Mouse (Mus musculus): ENCODE measurements at regions not wholly inside any gene's neighbourhood (a gene's known extent, or its start where the extent isn't known, plus 50 kb on each side); places are given as distances from the start of the nearest gene placed in this dataset.

DNA sequence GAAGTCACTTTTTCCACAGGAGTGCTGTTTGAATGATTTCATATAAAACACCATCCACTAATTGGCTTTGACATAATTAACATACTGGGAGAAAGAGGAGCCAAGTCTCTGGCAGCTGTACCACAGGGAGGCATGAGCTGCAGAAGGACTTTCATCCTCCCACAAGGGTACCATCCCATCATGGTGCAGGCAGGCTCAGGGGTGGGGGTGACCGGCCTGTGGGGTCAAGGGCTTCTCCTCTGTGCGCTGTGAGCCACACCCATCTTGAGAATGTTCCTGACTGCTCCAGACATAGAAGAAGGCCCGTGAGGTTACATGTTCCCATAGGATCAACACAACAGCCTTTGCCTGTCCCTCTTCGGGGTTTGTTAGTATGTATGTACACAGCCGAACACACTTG, 317.4 kb upstream of the Id4 start:
- Histone ChIP-seq H3K27me3 (ENCODE audit: control insufficient read depth, insufficient read depth, low read length) (no peaks in the 10 kb centered on the region), H3K27ac (replicated peaks; ENCODE audit: low read depth, low read length) (no peak overlapping the region), H3K4me1 (ENCODE audit: control insufficient read depth, insufficient read depth, low read length) (no peaks in the 10 kb centered on the region), H3K4me2 (ENCODE audit: low read depth, low read length) (no peak overlapping the region), H3K4me3 (ENCODE audit: low read depth, low read length) (no peak overlapping the region), H3K9me3 (replicated peaks; ENCODE audit: control insufficient read depth, low read length) (no peaks in the 10 kb centered on the region), H3K9ac (replicated peaks; ENCODE audit: low read length) (no peak overlapping the region), H3K36me3 (replicated peaks; ENCODE audit: control insufficient read depth, insufficient read depth, low read depth, low read length) (no peaks in the 10 kb centered on the region)
- ATAC-seq (replicated peaks; ENCODE audit: insufficient number of reproducible peaks, low FRiP score, low TSS enrichment, low read depth): no peak
- no peak for DNase-seq (ENCODE audit: low spot score)
- WGBS: 86% methylated on average over 5 of the region's 5 CpGs

DNA sequence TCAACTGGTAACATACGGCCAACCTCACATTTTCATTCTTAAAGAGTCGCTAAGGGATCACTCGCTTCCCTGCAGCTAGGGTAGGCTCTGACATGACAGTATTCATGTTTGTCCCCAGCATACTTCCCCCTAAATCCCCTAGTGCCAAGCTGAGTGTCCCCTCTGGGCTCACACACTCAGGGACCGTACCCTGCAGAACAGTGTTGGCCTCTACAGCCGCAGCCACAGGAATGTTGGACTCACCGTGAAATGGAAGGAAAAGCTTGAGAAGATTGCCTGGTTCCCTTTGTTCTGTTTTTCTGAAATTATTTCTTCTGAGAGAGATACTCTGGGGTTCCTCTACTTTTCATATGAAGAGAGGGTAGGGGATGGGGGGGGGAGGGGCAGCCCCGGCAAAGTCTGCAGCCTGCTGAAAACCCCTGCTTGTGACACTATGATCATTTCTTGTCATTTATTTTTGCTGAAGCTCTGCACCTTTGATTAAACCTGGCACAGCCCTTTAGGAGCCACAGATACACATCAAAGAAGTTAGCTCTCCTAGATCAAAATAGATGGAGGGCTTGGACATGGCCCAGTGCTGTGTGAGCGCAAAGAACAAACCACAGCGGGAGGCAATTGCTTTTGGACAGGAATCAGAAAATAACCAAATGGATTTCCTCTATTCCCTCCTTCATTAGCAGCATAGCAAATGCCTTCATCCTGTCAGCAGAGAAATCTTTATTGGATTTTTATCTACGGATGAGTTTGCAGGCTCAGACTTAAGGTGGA, 312.7 kb upstream of the Id4 start:
- WGBS: 85% methylated on average over 10 of the region's 10 CpGs
- no peaks in the 10 kb centered on the region for H3K36me3 ChIP-seq (replicated peaks; ENCODE audit: control insufficient read depth, insufficient read depth, low read depth, low read length)
- H3K9ac ChIP-seq (replicated peaks; ENCODE audit: low read length): no peak overlapping the region
- H3K27ac ChIP-seq (replicated peaks; ENCODE audit: low read depth, low read length): no peak overlapping the region
- H3K4me2 ChIP-seq (ENCODE audit: low read depth, low read length): no peak overlapping the region
- no peaks in the 10 kb centered on the region for H3K9me3 ChIP-seq (replicated peaks; ENCODE audit: control insufficient read depth, low read length)
- H3K27me3 ChIP-seq (ENCODE audit: control insufficient read depth, insufficient read depth, low read length): no peaks in the 10 kb centered on the region
- no peaks in the 10 kb centered on the region for H3K4me1 ChIP-seq (ENCODE audit: control insufficient read depth, insufficient read depth, low read length)
- DNase-seq (ENCODE audit: low spot score) (no peak), ATAC-seq (replicated peaks; ENCODE audit: insufficient number of reproducible peaks, low FRiP score, low TSS enrichment, low read depth) (no peak)
- no peak overlapping the region for H3K4me3 ChIP-seq (ENCODE audit: low read depth, low read length)

DNA sequence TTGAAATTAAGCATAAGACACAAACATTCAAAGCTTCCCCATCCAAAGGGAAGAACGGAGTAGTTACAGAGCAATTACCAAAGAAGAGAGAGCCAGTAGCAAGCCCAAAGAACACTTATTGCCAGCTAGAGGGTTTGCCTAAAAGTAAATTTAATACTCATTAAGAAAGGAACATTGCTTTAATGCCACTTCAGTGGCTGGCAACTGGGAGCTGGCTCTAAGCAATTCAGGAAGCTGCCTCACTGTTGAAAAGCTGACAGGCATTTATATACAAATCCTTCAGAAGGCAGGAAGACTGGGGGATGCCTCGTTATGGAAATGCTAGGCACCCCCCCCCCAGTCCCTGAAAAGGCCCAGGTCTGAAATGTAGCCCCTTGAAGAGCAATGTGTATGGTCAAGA, 310.6 kb upstream of the Id4 start:
- DNase-seq (ENCODE audit: low spot score): no peak
- H3K27ac ChIP-seq (replicated peaks; ENCODE audit: low read depth, low read length): no peak overlapping the region
- H3K36me3 ChIP-seq (replicated peaks; ENCODE audit: control insufficient read depth, insufficient read depth, low read depth, low read length): no peaks in the 10 kb centered on the region
- no peaks in the 10 kb centered on the region for H3K27me3 ChIP-seq (ENCODE audit: control insufficient read depth, insufficient read depth, low read length)
- no peak for ATAC-seq (replicated peaks; ENCODE audit: insufficient number of reproducible peaks, low FRiP score, low TSS enrichment, low read depth)
- no peak overlapping the region for H3K9ac ChIP-seq (replicated peaks; ENCODE audit: low read length)
- H3K9me3 ChIP-seq (replicated peaks; ENCODE audit: control insufficient read depth, low read length): no peaks in the 10 kb centered on the region
- H3K4me2 ChIP-seq (ENCODE audit: low read depth, low read length): no peak overlapping the region
- H3K4me3 ChIP-seq (ENCODE audit: low read depth, low read length): no peak overlapping the region
- 48% methylated on average over 2 of the region's 2 CpGs for WGBS
- H3K4me1 ChIP-seq (ENCODE audit: control insufficient read depth, insufficient read depth, low read length): no peaks in the 10 kb centered on the region

DNA sequence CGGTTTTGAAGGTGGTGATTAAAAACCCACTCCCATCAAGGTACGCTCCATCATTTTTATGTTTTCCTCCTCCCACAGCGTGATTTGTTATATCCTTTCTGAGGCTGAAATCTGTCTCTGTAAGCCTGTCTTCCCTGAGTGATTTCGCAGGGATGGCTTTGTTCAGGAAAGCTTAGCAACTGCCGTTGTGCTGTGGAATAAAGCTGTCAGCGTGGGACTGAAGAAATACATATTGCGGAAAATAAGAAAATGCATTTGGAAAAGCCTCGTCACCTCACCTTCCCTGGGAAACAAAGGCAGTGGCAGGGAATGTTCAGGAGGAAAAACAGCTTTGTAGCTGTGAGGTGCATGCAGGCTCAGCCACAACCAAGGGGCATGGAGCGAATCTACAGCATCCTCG, 310.0 kb upstream of the Id4 start:
- no peaks in the 10 kb centered on the region for H3K27me3 ChIP-seq (ENCODE audit: control insufficient read depth, insufficient read depth, low read length)
- H3K4me2 ChIP-seq (ENCODE audit: low read depth, low read length): no peak overlapping the region
- no peak overlapping the region for H3K4me3 ChIP-seq (ENCODE audit: low read depth, low read length)
- ATAC-seq (replicated peaks; ENCODE audit: insufficient number of reproducible peaks, low FRiP score, low TSS enrichment, low read depth) (no peak), DNase-seq (ENCODE audit: low spot score) (no peak)
- no peaks in the 10 kb centered on the region for H3K9me3 ChIP-seq (replicated peaks; ENCODE audit: control insufficient read depth, low read length)
- 81% methylated on average over 10 of the region's 10 CpGs for WGBS
- H3K27ac ChIP-seq (replicated peaks; ENCODE audit: low read depth, low read length): no peak overlapping the region
- H3K4me1 ChIP-seq (ENCODE audit: control insufficient read depth, insufficient read depth, low read length): no peaks in the 10 kb centered on the region
- H3K36me3 ChIP-seq (replicated peaks; ENCODE audit: control insufficient read depth, insufficient read depth, low read depth, low read length): no peaks in the 10 kb centered on the region
- no peak overlapping the region for H3K9ac ChIP-seq (replicated peaks; ENCODE audit: low read length)

DNA sequence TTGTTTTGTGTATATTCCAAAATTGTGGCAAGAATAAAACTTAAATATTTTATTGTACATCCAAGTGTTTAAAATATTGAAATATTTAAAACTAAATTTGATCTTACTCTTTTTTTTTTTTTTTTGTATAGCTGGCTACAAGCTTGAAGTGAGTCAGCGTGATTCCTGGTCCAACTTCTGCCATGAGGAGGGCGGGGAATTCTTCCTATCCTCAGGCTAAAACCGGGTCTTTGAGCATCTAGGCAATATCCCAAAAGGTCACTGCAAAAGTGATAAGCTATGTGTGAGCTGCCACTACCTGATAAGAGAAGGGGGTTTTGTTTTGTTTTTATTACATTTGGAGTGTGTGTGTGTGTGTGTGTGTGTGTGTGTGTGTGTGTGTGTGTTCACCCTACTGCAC, 308.1 kb upstream of the Id4 start:
- no peaks in the 10 kb centered on the region for H3K9me3 ChIP-seq (replicated peaks; ENCODE audit: control insufficient read depth, low read length)
- no peak overlapping the region for H3K4me3 ChIP-seq (ENCODE audit: low read depth, low read length)
- WGBS: 81% methylated on average over 3 of the region's 3 CpGs
- H3K27ac ChIP-seq (replicated peaks; ENCODE audit: low read depth, low read length): no peak overlapping the region
- ATAC-seq (replicated peaks; ENCODE audit: insufficient number of reproducible peaks, low FRiP score, low TSS enrichment, low read depth): no peak
- H3K27me3 ChIP-seq (ENCODE audit: control insufficient read depth, insufficient read depth, low read length): no peaks in the 10 kb centered on the region
- H3K4me1 ChIP-seq (ENCODE audit: control insufficient read depth, insufficient read depth, low read length): no peaks in the 10 kb centered on the region
- DNase-seq (ENCODE audit: low spot score): no peak
- H3K4me2 ChIP-seq (ENCODE audit: low read depth, low read length): no peak overlapping the region
- H3K9ac ChIP-seq (replicated peaks; ENCODE audit: low read length): no peak overlapping the region
- no peaks in the 10 kb centered on the region for H3K36me3 ChIP-seq (replicated peaks; ENCODE audit: control insufficient read depth, insufficient read depth, low read depth, low read length)

DNA sequence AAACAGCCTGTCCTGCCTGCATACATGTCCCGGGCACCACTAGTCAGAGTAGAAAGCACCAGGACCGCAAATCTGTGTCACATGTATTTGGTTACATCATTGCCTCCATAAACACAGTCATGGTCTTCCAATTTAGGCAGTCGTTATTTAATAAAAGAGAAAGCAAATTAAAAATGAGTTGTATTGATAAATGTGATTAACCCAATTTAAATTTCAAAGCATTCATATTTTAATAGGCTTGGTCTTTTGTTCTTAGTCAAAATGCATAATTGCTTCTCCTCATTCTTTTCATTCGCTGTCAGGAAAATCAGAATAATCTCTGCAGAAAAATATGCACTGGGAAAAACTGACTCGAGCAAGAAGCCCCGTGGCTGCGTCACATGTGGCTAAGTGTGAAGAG, 307.3 kb upstream of the Id4 start:
- Histone ChIP-seq H3K27me3 (ENCODE audit: control insufficient read depth, insufficient read depth, low read length) (no peaks in the 10 kb centered on the region), H3K4me3 (ENCODE audit: low read depth, low read length) (no peak overlapping the region), H3K4me2 (ENCODE audit: low read depth, low read length) (no peak overlapping the region), H3K4me1 (ENCODE audit: control insufficient read depth, insufficient read depth, low read length) (no peaks in the 10 kb centered on the region), H3K9me3 (replicated peaks; ENCODE audit: control insufficient read depth, low read length) (no peaks in the 10 kb centered on the region), H3K9ac (replicated peaks; ENCODE audit: low read length) (no peak overlapping the region), H3K36me3 (replicated peaks; ENCODE audit: control insufficient read depth, insufficient read depth, low read depth, low read length) (no peaks in the 10 kb centered on the region), H3K27ac (replicated peaks; ENCODE audit: low read depth, low read length) (no peak overlapping the region)
- ATAC-seq (replicated peaks; ENCODE audit: insufficient number of reproducible peaks, low FRiP score, low TSS enrichment, low read depth) (no peak), DNase-seq (ENCODE audit: low spot score) (no peak)
- 74% methylated on average over 7 of the region's 7 CpGs for WGBS

DNA sequence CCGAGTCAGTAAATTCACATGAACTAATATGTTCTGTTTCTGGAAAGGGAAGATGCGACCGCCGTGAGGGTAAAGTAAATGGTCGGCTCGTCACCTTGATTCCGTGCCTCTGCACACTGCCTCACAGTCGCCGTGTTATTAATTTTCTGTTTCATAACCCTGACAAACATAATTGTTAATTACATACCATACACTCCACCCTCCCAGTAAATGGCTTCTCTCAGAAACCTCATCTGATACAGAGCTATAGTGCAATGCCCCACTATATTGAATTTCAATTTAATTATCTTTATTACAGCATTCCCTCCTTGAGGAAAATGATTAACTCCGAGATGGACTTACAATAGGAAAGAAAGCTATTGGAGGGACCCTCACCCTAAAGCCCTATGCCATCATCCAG, 305.5 kb upstream of the Id4 start:
- Histone ChIP-seq H3K36me3 (replicated peaks; ENCODE audit: control insufficient read depth, insufficient read depth, low read depth, low read length) (no peaks in the 10 kb centered on the region), H3K9me3 (replicated peaks; ENCODE audit: control insufficient read depth, low read length) (no peaks in the 10 kb centered on the region), H3K27me3 (ENCODE audit: control insufficient read depth, insufficient read depth, low read length) (no peaks in the 10 kb centered on the region), H3K4me2 (ENCODE audit: low read depth, low read length) (no peak overlapping the region), H3K4me3 (ENCODE audit: low read depth, low read length) (no peak overlapping the region), H3K9ac (replicated peaks; ENCODE audit: low read length) (no peak overlapping the region), H3K27ac (replicated peaks; ENCODE audit: low read depth, low read length) (no peak overlapping the region), H3K4me1 (ENCODE audit: control insufficient read depth, insufficient read depth, low read length) (no peaks in the 10 kb centered on the region)
- DNase-seq (ENCODE audit: low spot score): no peak
- 81% methylated on average over 10 of the region's 10 CpGs for WGBS
- ATAC-seq (replicated peaks; ENCODE audit: insufficient number of reproducible peaks, low FRiP score, low TSS enrichment, low read depth): no peak

DNA sequence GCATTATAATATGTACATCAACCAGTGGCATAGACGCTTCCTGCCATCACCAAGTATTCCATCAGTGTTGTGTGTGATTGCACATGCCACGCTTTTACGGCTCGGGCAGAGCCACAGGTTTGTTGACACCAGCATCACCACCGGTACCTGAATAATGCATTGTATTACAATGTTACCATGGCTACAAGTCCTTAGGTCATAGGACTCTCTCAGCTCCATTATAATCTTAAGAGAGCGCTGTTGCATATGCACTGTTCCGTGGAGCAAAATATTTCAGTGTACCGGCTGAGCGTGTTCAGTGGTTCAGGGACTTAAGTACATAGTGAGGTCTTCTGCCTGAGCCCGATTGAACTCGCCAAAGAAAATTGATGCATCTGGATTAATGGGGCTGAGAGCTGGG, 303.4 kb upstream of the Id4 start:
- H3K4me3 ChIP-seq (ENCODE audit: low read depth, low read length): no peak overlapping the region
- no peak overlapping the region for H3K27ac ChIP-seq (replicated peaks; ENCODE audit: low read depth, low read length)
- H3K4me2 ChIP-seq (ENCODE audit: low read depth, low read length): no peak overlapping the region
- H3K36me3 ChIP-seq (replicated peaks; ENCODE audit: control insufficient read depth, insufficient read depth, low read depth, low read length): no peaks in the 10 kb centered on the region
- no peak overlapping the region for H3K9ac ChIP-seq (replicated peaks; ENCODE audit: low read length)
- DNase-seq (ENCODE audit: low spot score) (no peak), ATAC-seq (replicated peaks; ENCODE audit: insufficient number of reproducible peaks, low FRiP score, low TSS enrichment, low read depth) (no peak)
- no peaks in the 10 kb centered on the region for H3K27me3 ChIP-seq (ENCODE audit: control insufficient read depth, insufficient read depth, low read length)
- H3K4me1 ChIP-seq (ENCODE audit: control insufficient read depth, insufficient read depth, low read length): no peaks in the 10 kb centered on the region
- no peaks in the 10 kb centered on the region for H3K9me3 ChIP-seq (replicated peaks; ENCODE audit: control insufficient read depth, low read length)
- 94% methylated on average over 11 of the region's 11 CpGs for WGBS

Data from embryonic facial prominence, embryonic 11.5 days (tissue).